Mouse (Mus musculus): Measurements from ENCODE around the gene Notch1. TPM values are rescaled to one million over a fixed set of nuclear protein-coding genes. Genes with fewer than 3 reads are reported as not detected.

Notch1 gene
- total RNA-seq, 2 experiments from 2014 or later = 48.4 to 52.9 TPM

DNA sequence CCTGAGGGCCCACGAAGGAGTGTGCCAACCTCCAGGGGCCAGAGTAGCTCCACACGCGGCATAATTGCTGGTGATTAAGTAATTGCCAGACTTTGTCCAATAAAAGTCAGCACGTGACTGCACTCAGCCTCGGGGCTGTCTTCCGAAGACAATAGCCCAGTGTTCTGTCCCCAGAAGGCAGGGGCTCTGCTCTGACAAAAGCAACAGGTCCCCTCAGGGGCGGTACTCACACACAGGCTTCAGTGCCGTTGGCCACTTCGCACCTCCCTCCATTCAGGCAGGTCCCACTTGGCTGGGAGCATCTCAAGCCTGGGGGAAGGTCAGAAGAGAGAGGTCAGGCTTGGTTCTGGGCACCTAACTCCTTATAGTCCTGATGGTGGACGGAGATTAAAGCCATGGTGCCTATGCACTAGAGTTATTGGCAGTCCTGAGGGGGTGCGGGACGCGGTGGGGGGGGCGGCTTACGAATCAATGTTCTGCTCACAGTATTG is 14.8 kb downstream of the Notch1 start:
- DNase-seq (ENCODE audit: low spot score in 2 of 2) = no peak

GRCm38 (mm10) chr2:26500599-26501370 is 15.7 kb downstream of the Notch1 start:
- no peak for DNase-seq (ENCODE audit: low spot score in 2 of 2)

- no peak for DNase-seq (ENCODE audit: low spot score in 2 of 2)
Measured at GRCm38 (mm10) chr2:26500027-26500598, 16.4 kb downstream of the Notch1 start.

DNA sequence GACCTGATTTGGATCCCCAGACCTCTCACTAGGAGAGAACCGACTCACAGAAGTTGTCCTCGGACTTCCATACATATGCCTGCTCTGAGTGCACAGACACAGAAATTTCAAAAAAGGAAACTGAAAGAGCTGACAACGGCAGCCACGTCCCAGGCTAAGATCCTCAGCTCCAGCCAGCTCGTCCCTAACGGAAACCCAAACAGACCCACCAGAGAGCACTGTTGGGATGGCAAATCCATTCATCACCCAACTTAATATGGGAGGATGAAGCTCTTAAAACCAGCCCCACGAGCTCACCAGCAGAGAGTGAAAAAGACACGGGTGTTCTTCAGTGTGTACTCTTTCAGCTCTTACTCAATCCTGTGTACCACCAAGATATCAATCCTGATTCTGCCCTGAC is 17.8 kb downstream of the Notch1 start:
- DNase-seq (ENCODE audit: low spot score in 2 of 2) = no peak

GRCm38 (mm10) chr2:26497861-26498533 is 18.5 kb downstream of the Notch1 start:
- no peak for DNase-seq (ENCODE audit: low spot score in 2 of 2)

DNA sequence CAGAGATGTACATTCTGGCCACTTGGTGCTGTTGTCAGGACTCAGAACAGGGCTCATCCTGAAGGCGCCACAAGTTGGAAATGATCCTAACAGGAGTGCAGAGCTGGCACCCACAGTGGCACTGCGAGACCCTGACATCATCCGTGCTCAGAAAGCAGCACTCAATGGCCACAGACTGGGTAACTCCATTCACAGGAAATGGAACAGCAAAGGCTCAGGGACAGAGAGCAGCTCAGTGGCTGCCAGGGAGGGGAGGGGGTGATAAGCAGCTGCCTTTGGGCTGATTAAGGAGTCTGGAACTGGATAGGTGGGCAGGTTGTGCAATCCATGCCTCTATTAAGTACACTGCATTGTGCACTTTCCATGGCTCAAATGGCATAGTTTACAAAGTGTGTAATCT is 20.0 kb downstream of the Notch1 start:
- no peak for DNase-seq (ENCODE audit: low spot score in 2 of 2)

- DNase-seq (ENCODE audit: low spot score in 2 of 2) = no peak
Measured at GRCm38 (mm10) chr2:26495701-26496100, 20.8 kb downstream of the Notch1 start.

DNA sequence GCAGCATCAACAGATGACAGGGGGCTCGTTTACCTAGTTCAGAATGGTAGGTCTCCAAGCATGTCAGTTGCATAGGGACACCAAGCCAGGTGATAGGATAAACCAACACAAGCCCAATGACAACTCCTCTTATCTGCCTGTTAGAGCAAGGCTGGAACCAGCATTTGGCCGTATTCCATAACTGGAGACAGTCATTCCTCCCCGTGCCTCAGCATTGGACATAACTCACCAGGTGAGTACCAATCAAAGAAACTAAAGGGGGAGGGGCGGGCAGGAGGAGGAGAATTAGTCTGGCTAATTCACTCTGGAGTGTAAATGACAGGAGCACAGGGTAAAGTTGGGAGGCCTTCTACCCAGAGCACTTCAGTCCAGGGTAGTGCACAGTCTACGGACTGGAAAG is 21.5 kb downstream of the Notch1 start:
- DNase-seq (ENCODE audit: low spot score in 2 of 2) = no peak

DNA sequence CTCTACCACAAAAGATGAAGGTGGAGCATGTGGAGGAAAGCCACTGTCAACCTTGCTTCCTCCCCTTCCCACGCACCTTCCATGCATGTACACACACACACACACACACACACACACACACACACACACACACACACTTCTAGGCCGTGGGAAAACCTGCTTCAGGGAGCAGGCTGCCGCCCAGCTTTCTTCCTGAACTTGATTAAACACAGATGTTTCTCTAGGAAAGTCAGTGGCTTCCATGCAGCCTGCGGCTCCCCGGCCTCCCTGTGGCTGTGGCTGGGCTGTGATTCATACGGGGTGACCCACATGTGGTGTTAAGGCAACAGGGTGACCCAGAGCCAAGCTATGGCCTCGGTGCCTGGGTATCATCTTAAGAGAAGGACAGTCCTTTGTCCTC is 22.1 kb downstream of the Notch1 start:
- DNase-seq (ENCODE audit: low spot score in 2 of 2) = no peak

DNA sequence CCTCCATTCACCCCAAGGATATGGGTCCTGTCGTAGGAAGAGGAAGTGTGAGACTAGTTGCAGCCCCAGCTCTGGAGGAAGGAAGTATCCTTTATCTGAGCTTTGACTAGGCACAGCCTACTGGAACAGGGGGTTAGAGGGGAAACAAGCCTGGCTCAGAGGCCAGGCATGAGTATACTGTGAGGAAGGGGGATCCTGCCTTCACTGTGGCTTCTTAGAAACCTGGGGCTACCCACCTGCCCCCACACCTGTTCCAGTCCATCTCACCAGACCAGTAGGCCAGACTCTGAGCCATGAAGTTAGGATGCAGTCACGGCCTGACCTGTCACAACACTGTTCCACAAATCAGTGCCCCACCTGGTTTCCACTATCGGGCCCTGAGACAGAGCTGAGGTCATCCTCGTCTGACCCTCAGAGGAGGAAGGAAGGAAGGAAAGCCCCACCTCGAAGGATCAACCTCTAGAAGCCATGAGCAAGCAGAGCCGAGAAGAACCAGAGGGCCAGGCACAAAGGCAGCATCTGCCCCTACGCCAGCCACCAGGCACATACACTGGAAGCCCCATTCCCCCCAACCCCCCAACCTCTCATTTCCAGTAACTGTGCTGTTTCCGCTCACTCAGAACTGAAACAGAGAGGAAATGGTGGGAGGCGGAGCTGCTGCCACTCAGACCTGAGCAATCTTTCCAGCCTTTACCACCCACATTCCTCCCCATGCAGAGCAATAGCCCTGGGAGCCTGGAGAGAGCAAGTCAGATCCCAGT is 23.3 kb downstream of the Notch1 start:
- DNase-seq (ENCODE audit: low spot score in 2 of 2) = no peak

DNA sequence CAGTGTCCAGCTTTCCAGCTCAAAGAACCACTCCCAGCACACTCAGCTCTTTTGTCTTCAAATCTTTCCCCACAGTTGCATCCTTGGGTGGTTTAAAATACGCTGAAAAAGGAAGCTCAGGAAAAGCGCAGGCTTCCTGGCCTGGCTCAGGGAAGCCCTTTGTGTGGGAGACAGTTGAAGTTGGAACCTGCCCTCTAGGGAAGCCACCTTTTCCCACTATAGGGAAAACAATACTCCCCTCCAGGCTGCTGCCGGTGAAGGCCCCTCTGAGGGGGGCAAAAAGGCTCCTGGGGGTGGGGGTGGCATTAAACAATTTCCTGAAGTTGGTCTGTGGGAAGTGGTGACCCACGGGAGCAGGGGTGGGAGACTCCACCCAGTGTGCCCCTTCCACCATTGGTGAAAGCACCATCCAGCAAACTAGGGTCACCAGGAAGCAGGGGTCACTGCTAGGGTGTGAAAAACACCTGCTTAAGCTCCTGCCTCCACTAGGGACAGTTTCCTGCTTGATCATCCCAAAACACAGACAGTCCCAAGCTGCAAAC is 25.6 kb downstream of the Notch1 start:
- no peak for DNase-seq (ENCODE audit: low spot score in 2 of 2)

- DNase-seq (ENCODE audit: low spot score in 2 of 2) = peak in 1 of 2 experiments; percentile 50
Measured at GRCm38 (mm10) chr2:26488535-26489135, 27.8 kb downstream of the Notch1 start.

DNA sequence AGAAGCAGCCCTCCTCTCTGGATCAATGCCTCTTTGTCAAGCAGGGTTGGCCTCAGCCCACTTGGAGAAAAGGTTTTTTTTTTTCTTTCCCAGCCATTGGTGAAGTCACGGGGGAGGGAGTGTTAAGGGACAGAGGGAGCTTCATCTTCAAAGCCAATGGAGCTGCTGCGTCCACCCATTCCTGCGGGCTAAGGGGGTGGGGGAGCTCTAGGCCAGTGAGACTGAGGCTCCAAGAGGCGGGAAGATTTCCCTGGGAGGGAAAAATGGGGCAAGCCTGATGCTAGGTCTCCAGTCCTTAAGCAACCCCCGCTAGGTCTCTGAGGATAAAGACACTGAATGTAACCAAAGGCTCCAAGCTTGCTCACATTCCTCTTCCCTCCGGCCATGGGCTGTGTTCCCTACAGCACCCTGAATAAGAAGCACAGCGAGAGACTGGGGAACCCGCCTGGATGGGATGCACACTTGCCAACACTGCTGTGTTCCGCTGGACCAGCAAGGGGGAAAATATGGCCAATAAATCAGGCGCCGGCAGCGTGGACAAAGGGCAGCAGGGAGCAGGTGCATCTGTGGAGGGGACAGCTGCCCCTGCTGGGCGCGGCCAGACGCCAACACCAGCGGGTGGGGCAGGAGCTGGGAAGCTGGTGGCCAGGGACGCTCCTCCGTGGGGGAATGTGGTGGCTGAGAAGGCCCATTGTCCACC is 29.0 kb downstream of the Notch1 start:
- DNase-seq (ENCODE audit: low spot score in 2 of 2) = peak in 1 of 2 experiments; percentile 69

DNA sequence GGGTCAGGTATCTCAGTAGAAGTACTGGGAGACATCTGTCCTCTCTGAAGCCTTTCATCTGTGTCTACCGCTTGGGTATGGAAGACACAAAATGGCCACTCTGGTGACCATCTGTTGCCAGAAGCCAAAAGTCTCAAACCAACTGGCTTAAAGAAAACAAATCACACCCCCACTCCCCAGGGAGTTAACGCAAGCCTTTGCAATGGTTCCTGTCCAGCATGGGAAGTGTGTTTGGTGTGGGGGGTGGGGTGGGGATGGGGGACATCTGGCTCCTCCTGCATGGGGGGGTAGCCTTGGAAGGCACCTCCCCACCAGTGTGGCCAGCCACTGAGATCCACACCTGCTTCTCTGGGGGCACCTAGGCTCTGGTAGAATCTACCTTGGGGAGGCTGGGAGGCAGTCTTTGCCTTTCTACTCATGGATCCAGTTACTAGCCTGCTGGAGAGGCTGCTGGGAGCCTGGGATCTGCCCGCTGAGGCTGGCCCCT is 29.6 kb downstream of the Notch1 start:
- DNase-seq (ENCODE audit: low spot score in 2 of 2) = no peak

DNA sequence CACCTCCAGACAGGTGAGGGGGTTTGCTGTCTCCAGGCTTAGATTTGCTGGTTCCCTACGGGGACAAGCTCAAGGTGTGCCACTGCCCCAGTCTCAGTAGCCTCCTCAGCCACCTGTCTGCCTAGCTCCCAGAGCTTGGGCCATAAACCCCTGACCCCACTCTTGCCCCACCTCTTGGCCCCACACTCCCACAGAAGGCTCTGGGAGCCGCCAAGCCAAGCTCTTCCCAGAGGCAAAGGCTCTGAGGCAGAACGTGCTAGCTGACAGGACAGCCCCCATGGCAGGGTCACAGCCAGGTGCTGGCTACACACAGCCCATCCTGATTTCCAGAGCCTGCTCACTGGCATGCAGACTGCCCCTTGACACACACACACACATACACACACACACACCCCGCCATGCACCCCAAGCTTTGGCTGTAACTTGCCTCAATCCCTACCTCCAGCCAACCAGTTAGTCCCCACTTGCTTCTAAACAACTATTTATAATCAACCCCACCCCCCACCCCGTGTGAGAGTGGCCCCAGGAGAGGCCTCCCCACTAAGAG is 30.1 kb downstream of the Notch1 start:
- no peak for DNase-seq (ENCODE audit: low spot score in 2 of 2)

DNA sequence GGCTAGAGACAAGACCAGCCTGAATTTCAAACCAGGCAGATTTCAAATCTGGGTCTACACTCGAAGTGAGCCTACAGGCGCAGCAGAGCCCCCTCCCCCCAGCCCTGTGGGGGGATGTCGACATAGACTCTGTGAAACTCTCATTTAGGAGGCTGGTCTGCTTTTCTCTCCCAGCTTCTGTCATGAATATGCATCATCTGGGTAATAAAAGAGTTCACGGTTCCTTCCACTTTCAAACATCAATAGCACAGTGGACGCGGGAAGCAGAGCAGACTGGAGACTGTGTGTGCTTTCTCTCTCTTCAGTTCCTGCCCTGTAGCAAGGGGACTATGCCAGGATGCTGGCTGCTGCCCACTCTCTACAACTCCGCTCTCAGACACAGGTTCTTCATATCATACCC is 30.8 kb downstream of the Notch1 start:
- no peak for DNase-seq (ENCODE audit: low spot score in 2 of 2)

DNA sequence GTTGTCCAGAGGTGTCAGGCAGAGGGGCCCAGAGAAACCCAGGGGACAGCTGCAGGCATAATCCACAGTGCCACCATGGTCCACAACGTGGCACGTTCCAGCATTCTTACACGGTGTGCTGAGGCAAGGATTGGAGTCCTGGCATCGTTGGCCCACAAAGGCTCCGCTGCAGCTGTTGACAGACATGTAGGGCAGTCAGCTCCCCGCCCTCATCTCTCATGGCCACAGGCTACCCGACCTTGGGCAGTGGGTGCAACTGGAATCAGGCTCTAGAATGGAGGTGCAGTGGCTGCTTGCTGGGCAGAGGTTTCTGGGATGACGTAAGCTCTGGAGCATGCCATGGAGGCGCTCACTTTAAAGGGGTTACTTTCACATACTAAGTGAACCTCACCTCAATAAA is 31.2 kb downstream of the Notch1 start:
- no peak for DNase-seq (ENCODE audit: low spot score in 2 of 2)

- no peak for DNase-seq (ENCODE audit: low spot score in 2 of 2)
Measured at GRCm38 (mm10) chr2:26484169-26484568, 32.3 kb downstream of the Notch1 start.

- DNase-seq (ENCODE audit: low spot score in 2 of 2) = no peak
Measured at GRCm38 (mm10) chr2:26483230-26483869, 33.1 kb downstream of the Notch1 start.
